Comparison of ENCODE assay signal across 24 mouse cellular contexts in genomic region chr16:30134642-30135165, GRCm38 (mm10).
DNase-seq lines count a peak whose midpoint lies in the region; ATAC-seq lines count a peak whose summit lies in the region.
"Had no signal": no experiment of that assay in that cellular context is flagged by ENCODE, and none has a peak within 500 bp of the region (broad histone marks: within the 10 kb centered on the region; RNA-seq: fewer than 3 reads in every experiment).

No protein-coding gene starts in this region.

- ATAC-seq in embryonic facial prominence, embryonic 15.5 days (ENCODE audit: insufficient number of reproducible peaks, low FRiP score, low TSS enrichment, low read depth), result no peak
- ATAC-seq in heart, embryonic 16.5 days (replicated peaks; ENCODE audit: extremely low read depth, insufficient read depth, low FRiP score), result 0 out of 2 replicates have a peak, but pooled peaks have one; percentile 14
- ATAC-seq in limb, embryonic 15.5 days (ENCODE audit: insufficient number of reproducible peaks, low FRiP score, low TSS enrichment, low read depth), result no peak
- ATAC-seq: forebrain, embryonic 15.5 days; hindbrain, embryonic 16.5 days; midbrain, embryonic 16.5 days had no signal

- 60% methylated on average over 6 of the region's 6 CpGs for WGBS in embryonic facial prominence, embryonic 15.5 days
- WGBS in embryonic facial prominence, embryonic 10.5 days, result 52% methylated on average over 6 of the region's 6 CpGs
- WGBS in heart, embryonic 16.5 days, result 39% methylated on average over 6 of the region's 6 CpGs
- 53% methylated on average over 6 of the region's 6 CpGs for WGBS in limb, embryonic 15.5 days
- 54% methylated on average over 6 of the region's 6 CpGs for WGBS in limb, embryonic 10.5 days

- no peaks in the 10 kb centered on the region for H3K36me3 ChIP-seq in embryonic facial prominence, embryonic 15.5 days
- no peaks in the 10 kb centered on the region for H3K36me3 ChIP-seq in embryonic facial prominence, embryonic 10.5 days (replicated peaks)
- H3K36me3 ChIP-seq in heart, embryonic 16.5 days (ENCODE audit: control insufficient read depth, insufficient read depth), result no peaks in the 10 kb centered on the region
- no peaks in the 10 kb centered on the region for H3K36me3 ChIP-seq in limb, embryonic 15.5 days
- H3K36me3 ChIP-seq in limb, embryonic 10.5 days, result no peaks in the 10 kb centered on the region
- H3K36me3 ChIP-seq: embryonic facial prominence, embryonic 12.5 days; forebrain, embryonic 10.5 days; forebrain, embryonic 15.5 days had no signal

- H3K27me3 ChIP-seq in embryonic facial prominence, embryonic 15.5 days, result no peaks in the 10 kb centered on the region
- peaks cover 91% of the 10 kb centered on the region for H3K27me3 ChIP-seq in embryonic facial prominence, embryonic 10.5 days (replicated peaks; ENCODE audit: low read depth, poor library complexity, severe bottlenecking)
- H3K27me3 ChIP-seq in heart, embryonic 16.5 days (ENCODE audit: control insufficient read depth, insufficient read depth, low read length), result no peaks in the 10 kb centered on the region
- no peaks in the 10 kb centered on the region for H3K27me3 ChIP-seq in limb, embryonic 15.5 days
- peaks cover 10% of the 10 kb centered on the region for H3K27me3 ChIP-seq in limb, embryonic 10.5 days (ENCODE audit: low read depth, poor library complexity, severe bottlenecking)
- H3K27me3 ChIP-seq: embryonic facial prominence, embryonic 12.5 days had no signal

- H3K27ac ChIP-seq in embryonic facial prominence, embryonic 15.5 days (replicated peaks), result peak overlapping the region; percentile 13; the same call in 1 of the 2 replicates
- H3K27ac ChIP-seq in embryonic facial prominence, embryonic 10.5 days (replicated peaks), result no peak overlapping the region
- no peak overlapping the region for H3K27ac ChIP-seq in heart, embryonic 16.5 days (ENCODE audit: low read length)
- peak overlapping the region; percentile 27; the same call in 1 of the 2 replicates for H3K27ac ChIP-seq in limb, embryonic 15.5 days
- no peak overlapping the region for H3K27ac ChIP-seq in limb, embryonic 10.5 days
- H3K27ac ChIP-seq: embryonic facial prominence, embryonic 12.5 days; forebrain, embryonic 10.5 days; forebrain, embryonic 15.5 days; heart, adult 2 months had no signal

- H3K4me1 ChIP-seq in embryonic facial prominence, embryonic 15.5 days, result peaks cover 7% of the 10 kb centered on the region; the same call in 1 of the 2 replicates
- peaks cover 24% of the 10 kb centered on the region for H3K4me1 ChIP-seq in embryonic facial prominence, embryonic 10.5 days
- no peaks in the 10 kb centered on the region for H3K4me1 ChIP-seq in heart, embryonic 16.5 days (ENCODE audit: control insufficient read depth, insufficient read depth, low read length)
- peaks cover 13% of the 10 kb centered on the region for H3K4me1 ChIP-seq in limb, embryonic 15.5 days
- H3K4me1 ChIP-seq in limb, embryonic 10.5 days, result peaks cover 22% of the 10 kb centered on the region
- H3K4me1 ChIP-seq: embryonic facial prominence, embryonic 12.5 days had no signal

- no peak for DNase-seq in embryonic facial prominence, embryonic 10.5 days (ENCODE audit: low spot score)
- DNase-seq in heart, adult 8-10 months (ENCODE audit: low spot score), result no peak
- no peak for DNase-seq in limb, embryonic 10.5 days (ENCODE audit: low spot score)
- no peak for DNase-seq in thymus, adult 18-20 months
- DNase-seq: adrenal gland, postnatal 10 days; cerebellum, adult 8-10 months; cerebellum, postnatal 25 days; gastrocnemius, postnatal 25 days; heart, adult 2 months; layer of hippocampus, postnatal 36 days; left cerebral cortex, postnatal 4 days; liver; lung, postnatal 36 days; right cerebral cortex, postnatal 4 days; thymus, postnatal 14 days had no signal

- H3K9me3 ChIP-seq in embryonic facial prominence, embryonic 15.5 days (replicated peaks), result no peaks in the 10 kb centered on the region
- H3K9me3 ChIP-seq in embryonic facial prominence, embryonic 10.5 days, result no peaks in the 10 kb centered on the region
- no peaks in the 10 kb centered on the region for H3K9me3 ChIP-seq in heart, embryonic 16.5 days (replicated peaks; ENCODE audit: control insufficient read depth, low read length)
- H3K9me3 ChIP-seq in limb, embryonic 15.5 days, result no peaks in the 10 kb centered on the region
- no peaks in the 10 kb centered on the region for H3K9me3 ChIP-seq in limb, embryonic 10.5 days (replicated peaks)
- H3K9me3 ChIP-seq: embryonic facial prominence, embryonic 12.5 days; forebrain, embryonic 10.5 days; forebrain, embryonic 15.5 days had no signal

- no peak overlapping the region for H3K4me2 ChIP-seq in embryonic facial prominence, embryonic 15.5 days (replicated peaks)
- H3K4me2 ChIP-seq in heart, embryonic 16.5 days (ENCODE audit: low read depth, low read length), result no peak overlapping the region
- no peak overlapping the region for H3K4me2 ChIP-seq in limb, embryonic 15.5 days
- H3K4me2 ChIP-seq: embryonic facial prominence, embryonic 12.5 days; forebrain, embryonic 15.5 days; midbrain, embryonic 11.5 days had no signal

- H3K4me3 ChIP-seq in embryonic facial prominence, embryonic 15.5 days (replicated peaks), result no peak overlapping the region
- no peak overlapping the region for H3K4me3 ChIP-seq in embryonic facial prominence, embryonic 10.5 days
- no peak overlapping the region for H3K4me3 ChIP-seq in heart, embryonic 16.5 days (ENCODE audit: low read length)
- H3K4me3 ChIP-seq in limb, embryonic 15.5 days, result no peak overlapping the region
- no peak overlapping the region for H3K4me3 ChIP-seq in limb, embryonic 10.5 days
- H3K4me3 ChIP-seq: embryonic facial prominence, embryonic 12.5 days; forebrain, embryonic 10.5 days; forebrain, embryonic 15.5 days; heart, adult 2 months had no signal

- H3K9ac ChIP-seq in embryonic facial prominence, embryonic 15.5 days, result no peak overlapping the region
- no peak overlapping the region for H3K9ac ChIP-seq in heart, embryonic 16.5 days (ENCODE audit: low read length)
- no peak overlapping the region for H3K9ac ChIP-seq in limb, embryonic 15.5 days
- H3K9ac ChIP-seq: embryonic facial prominence, embryonic 12.5 days; forebrain, embryonic 15.5 days had no signal

Comparison
In these comparisons a context has a peak if more than half of its experiments do, and no peak if none do; other contexts are left out.
1. H3K27ac ChIP-seq: peak in embryonic facial prominence, embryonic 15.5 days (single experiment) and limb, embryonic 15.5 days (single experiment); none in embryonic facial prominence, embryonic 10.5 days (single experiment), heart, embryonic 16.5 days (single experiment) and limb, embryonic 10.5 days (single experiment).